Mouse (Mus musculus): ENCODE results near the gene Gm6902.
"Not testable (repeated sequence)": the region's sequence is repeated elsewhere in the genome, so short reads cannot be mapped to it uniquely, and the experiment has no call there.

Gm6902 gene

DNA sequence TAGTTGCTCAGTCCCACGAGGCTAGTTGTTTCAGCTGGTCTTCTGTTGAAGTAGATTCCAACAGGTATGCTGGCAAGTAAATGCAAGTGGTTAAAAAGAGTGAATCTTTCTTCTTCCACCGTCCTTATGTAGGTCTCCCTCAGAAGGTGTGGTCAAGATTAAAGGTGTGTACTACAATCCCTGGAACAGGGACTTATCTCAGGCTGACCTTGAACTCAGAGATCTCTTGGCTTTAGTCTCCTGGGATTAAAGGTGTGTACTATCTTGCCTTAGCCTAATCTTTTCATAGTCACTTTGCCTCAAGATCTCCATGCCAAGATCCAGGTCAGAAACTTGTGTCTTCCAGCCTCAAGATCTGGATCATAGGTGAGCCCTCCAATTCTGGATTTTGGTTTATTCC lies at the start of gene Gm6902:
TSS of gene Gm6902 (minus strand) at position 101 of the 400 bp plus-strand sequence.
- not testable (repeated sequence) for DNase-seq

DNA sequence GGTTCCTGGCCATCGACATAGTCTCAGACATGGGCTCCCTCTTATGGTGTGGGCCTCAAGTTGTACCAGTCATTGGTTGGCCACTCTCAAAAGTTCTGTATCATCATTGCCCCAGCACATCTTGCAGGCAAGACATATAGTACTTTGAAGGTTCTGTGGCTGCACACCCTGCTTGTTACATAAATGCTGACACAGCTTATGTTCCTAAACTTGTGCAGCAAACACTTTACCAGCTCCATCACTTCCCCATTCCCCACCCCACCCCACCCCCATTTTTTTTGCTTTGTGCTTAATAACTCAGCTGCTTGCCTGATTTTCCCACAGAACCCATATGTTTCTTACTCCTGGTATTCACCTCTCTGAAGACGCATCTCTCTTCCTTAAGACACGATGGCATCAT lies 22.2 kb upstream of the Gm6902 start, which contains the start of gene Nlrp4e:
TSS of gene Nlrp4e (plus strand) at position 301 of the 400 bp plus-strand sequence.
- not testable (repeated sequence) for DNase-seq

DNA sequence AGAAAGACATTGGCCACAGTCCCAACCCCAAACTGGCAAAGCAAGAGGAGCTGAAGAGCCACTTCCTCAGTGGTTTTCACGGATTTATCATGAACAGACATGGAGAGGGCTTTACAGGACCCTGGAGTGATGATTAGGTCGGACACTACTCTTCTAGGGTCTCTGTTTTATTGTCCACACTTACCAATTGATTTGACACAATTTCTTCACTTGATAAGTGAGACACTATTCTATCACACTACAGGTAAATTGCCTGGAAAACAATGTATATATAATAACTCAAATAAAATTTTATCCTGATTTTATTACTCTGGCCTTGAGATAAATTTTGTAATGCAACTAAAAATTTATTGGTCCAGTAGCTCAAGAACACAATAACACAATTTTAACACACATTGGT lies 27.1 kb downstream of the Gm6902 start, which contains the start of gene Vmn1r166:
TSS of gene Vmn1r166 (minus strand) at position 101 of the 400 bp plus-strand sequence.
- not testable (repeated sequence) for DNase-seq
